Mouse (Mus musculus): ENCODE results near the gene Pde1c.

GRCm38 (mm10) chr6:56156836-56157235 is 412.1 kb downstream of the Pde1c start:
- TF ChIP-seq GATA1 (IDR thresholded peaks at IDR 0.05; ENCODE audit: low read length) (no peak), TAL1 (IDR thresholded peaks at IDR 0.05; ENCODE audit: low read length) (no peak)
